Mouse (Mus musculus): ENCODE data around the gene Ly6g5c. TPM values are rescaled to one million over a fixed set of nuclear protein-coding genes. Genes with fewer than 3 reads are reported as not detected.
"Not testable (repeated sequence)": the region's sequence is repeated elsewhere in the genome, so short reads cannot be mapped to it uniquely, and the experiment has no call there.

The Ly6g5c gene
- total RNA-seq, 1 experiment from 2014 or later: not detected

GRCm38 (mm10) chr17:35103221-35103690, 4.8 kb upstream of the Ly6g5c start:
- ATAC-seq (replicated peaks; ENCODE audit: insufficient number of reproducible peaks, low FRiP score, low TSS enrichment, poor library complexity, severe bottlenecking): no peak

- ATAC-seq (replicated peaks; ENCODE audit: insufficient number of reproducible peaks, low FRiP score, low TSS enrichment, poor library complexity, severe bottlenecking): no peak
Measured at GRCm38 (mm10) chr17:35104079-35104478, 4.0 kb upstream of the Ly6g5c start.

GRCm38 (mm10) chr17:35104754-35105153, 3.3 kb upstream of the Ly6g5c start:
- ATAC-seq (replicated peaks; ENCODE audit: insufficient number of reproducible peaks, low FRiP score, low TSS enrichment, poor library complexity, severe bottlenecking): no peak

- no peak for ATAC-seq (replicated peaks; ENCODE audit: insufficient number of reproducible peaks, low FRiP score, low TSS enrichment, poor library complexity, severe bottlenecking)
Measured at GRCm38 (mm10) chr17:35105740-35106389, 2.2 kb upstream of the Ly6g5c start.

- ATAC-seq (replicated peaks; ENCODE audit: insufficient number of reproducible peaks, low FRiP score, low TSS enrichment, poor library complexity, severe bottlenecking): no peak
Measured at GRCm38 (mm10) chr17:35106522-35106921, 1.6 kb upstream of the Ly6g5c start.

GRCm38 (mm10) chr17:35111774-35112173, 3.7 kb downstream of the Ly6g5c start:
- ATAC-seq (replicated peaks; ENCODE audit: insufficient number of reproducible peaks, low FRiP score, low TSS enrichment, poor library complexity, severe bottlenecking): no peak

GRCm38 (mm10) chr17:35115046-35116019, 7.3 kb downstream of the Ly6g5c start, which contains the start of gene Ly6g5b:
Gene Ly6g5b (minus strand): TSS chr17:35115428.
- peak; percentile 32; the same call in 1 of the 2 replicates for ATAC-seq (replicated peaks; ENCODE audit: insufficient number of reproducible peaks, low FRiP score, low TSS enrichment, poor library complexity, severe bottlenecking)

GRCm38 (mm10) chr17:35120745-35121142, 12.7 kb downstream of the Ly6g5c start:
- no peak for ATAC-seq (replicated peaks; ENCODE audit: insufficient number of reproducible peaks, low FRiP score, low TSS enrichment, poor library complexity, severe bottlenecking)

- peak; percentile 88 for ATAC-seq (replicated peaks; ENCODE audit: insufficient number of reproducible peaks, low FRiP score, low TSS enrichment, poor library complexity, severe bottlenecking)
Measured at GRCm38 (mm10) chr17:35121143-35121799, 13.2 kb downstream of the Ly6g5c start, which contains the start of gene Gpank1. Gene Gpank1 (plus strand): TSS chr17:35121455.

GRCm38 (mm10) chr17:35121871-35122303, 13.8 kb downstream of the Ly6g5c start, which contains the start of gene Csnk2b:
Gene Csnk2b (minus strand): TSS chr17:35122053.
- 0 out of 2 replicates have a peak, but pooled peaks have one; percentile 7 for ATAC-seq (replicated peaks; ENCODE audit: insufficient number of reproducible peaks, low FRiP score, low TSS enrichment, poor library complexity, severe bottlenecking)

- ATAC-seq (replicated peaks; ENCODE audit: insufficient number of reproducible peaks, low FRiP score, low TSS enrichment, poor library complexity, severe bottlenecking): not testable (repeated sequence)
Measured at GRCm38 (mm10) chr17:35123287-35123686, 15.2 kb downstream of the Ly6g5c start.

- not testable (repeated sequence) for ATAC-seq (replicated peaks; ENCODE audit: insufficient number of reproducible peaks, low FRiP score, low TSS enrichment, poor library complexity, severe bottlenecking)
Measured at GRCm38 (mm10) chr17:35124261-35124896, 16.3 kb downstream of the Ly6g5c start.

GRCm38 (mm10) chr17:35125081-35125480, 17.0 kb downstream of the Ly6g5c start:
- ATAC-seq (replicated peaks; ENCODE audit: insufficient number of reproducible peaks, low FRiP score, low TSS enrichment, poor library complexity, severe bottlenecking): peak; percentile 33

GRCm38 (mm10) chr17:35125578-35125977, 17.5 kb downstream of the Ly6g5c start:
- no peak for ATAC-seq (replicated peaks; ENCODE audit: insufficient number of reproducible peaks, low FRiP score, low TSS enrichment, poor library complexity, severe bottlenecking)

GRCm38 (mm10) chr17:35126206-35126611, 18.1 kb downstream of the Ly6g5c start, which contains the start of gene D17H6S53E:
Gene D17H6S53E (plus strand): TSS chr17:35126373.
- peak; percentile 20; the same call in 1 of the 2 replicates for ATAC-seq (replicated peaks; ENCODE audit: insufficient number of reproducible peaks, low FRiP score, low TSS enrichment, poor library complexity, severe bottlenecking)

- ATAC-seq (replicated peaks; ENCODE audit: insufficient number of reproducible peaks, low FRiP score, low TSS enrichment, poor library complexity, severe bottlenecking): no peak
Measured at GRCm38 (mm10) chr17:35127017-35127416, 18.9 kb downstream of the Ly6g5c start.

GRCm38 (mm10) chr17:35128996-35129395, 20.9 kb downstream of the Ly6g5c start:
- no peak for ATAC-seq (replicated peaks; ENCODE audit: insufficient number of reproducible peaks, low FRiP score, low TSS enrichment, poor library complexity, severe bottlenecking)

GRCm38 (mm10) chr17:35131038-35131437, 23.0 kb downstream of the Ly6g5c start:
- no peak for ATAC-seq (replicated peaks; ENCODE audit: insufficient number of reproducible peaks, low FRiP score, low TSS enrichment, poor library complexity, severe bottlenecking)
